Mouse (Mus musculus) liver, embryonic 14.5 days (tissue): Measurements from ENCODE around the gene Jmy. TPM values are rescaled to one million over a fixed set of nuclear protein-coding genes. Genes with fewer than 3 reads are reported as not detected.

Experiments
- ATAC-seq: fragments of 200-750 bp; cut with Nextera tagmentation; 2 replicates; pipeline ENCODE4 v1.8.0; 2017; ENCODE audit warnings: moderate number of reproducible peaks, mild to moderate bottlenecking, moderate library complexity; ENCODE audit not compliant: insufficient read depth
- DNase-seq, 3 experiments: peaks; one replicate each; pipeline ENCODE4 v3.0.0-alpha.2; 2012 to 2013; ENCODE audit warnings: low read depth in 3 of 3, low spot score in 3 of 3
- H3K27ac ChIP-seq: fragments of 300-500 bp; sonication (generic); 2 replicates; pipeline ENCODE4 v1.5.1; 2014; ENCODE audit warnings: moderate library complexity, mild to moderate bottlenecking, control low read depth, inconsistent platforms
- H3K27me3 ChIP-seq: fragments of 300-500 bp; sonication (generic); 2 replicates; pipeline ENCODE4 v1.6.1; 2014; ENCODE audit warnings: mild to moderate bottlenecking, low read length, moderate library complexity; ENCODE audit not compliant: control insufficient read depth, insufficient read depth
- H3K36me3 ChIP-seq: fragments of 300-500 bp; sonication (generic); replicated peaks from 2 replicates; pipeline ENCODE4 v1.6.1; 2014; ENCODE audit warnings: low read depth; ENCODE audit not compliant: control insufficient read depth, insufficient read depth
- H3K4me1 ChIP-seq, 2 experiments: fragments of 200-500 bp in 1 of 2; fragments of 300-500 bp in 1 of 2; sonication (generic) in 1 of 2; replicated peaks; 2 replicates each; pipeline ENCODE4 v1.6.1; 2012 to 2014; ENCODE audit warnings: antibody characterized with exemption in 1 of 2, inconsistent platforms in 1 of 2, low read length in 1 of 2; ENCODE audit not compliant: control insufficient read depth in 2 of 2, insufficient read depth in 2 of 2
- H3K4me2 ChIP-seq: fragments of 300-500 bp; sonication (generic); 2 replicates; pipeline ENCODE4 v1.6.1; 2014; ENCODE audit warnings: low read depth, mild to moderate bottlenecking, control low read depth, moderate library complexity
- H3K4me3 ChIP-seq, 2 experiments: fragments of 200-500 bp in 1 of 2; fragments of 300-500 bp in 1 of 2; sonication (generic) in 1 of 2; 2 replicates each; pipeline ENCODE4 v1.5.1; 2012 to 2014; ENCODE audit warnings: low read depth in 2 of 2, low read length in 2 of 2, mild to moderate bottlenecking in 2 of 2, control low read depth in 1 of 2, inconsistent platforms in 1 of 2, moderate library complexity in 1 of 2; ENCODE audit not compliant: insufficient read depth in 1 of 2
- H3K9ac ChIP-seq: fragments of 300-500 bp; sonication (generic); replicated peaks from 2 replicates; pipeline ENCODE4 v1.6.1; 2014; ENCODE audit warnings: mild to moderate bottlenecking, control low read depth, moderate library complexity
- H3K9me3 ChIP-seq: fragments of 300-500 bp; sonication (generic); 2 replicates; pipeline ENCODE4 v1.6.1; 2016; ENCODE audit warnings: low read length, mixed read lengths; ENCODE audit not compliant: control insufficient read depth
- CTCF ChIP-seq: IDR thresholded peaks from 2 replicates; pipeline ENCODE4 v1.5.1; 2016; ENCODE audit warnings: antibody characterized with exemption, low read depth, control low read depth
- EP300 ChIP-seq: IDR thresholded peaks from 2 replicates; pipeline ENCODE4 v1.6.1; 2016; ENCODE audit warnings: antibody characterized with exemption, low read depth
- WGBS: fragments of 180-500 bp; shearing (Covaris S2); extraction: QIAGEN DNeasy Blood & Tissue Kit; methylation state at CpG from one replicate; pipeline ENCODE4 v1.1.7; 2014; ENCODE audit not compliant: insufficient replicate concordance; 5-methylcytosine and 5-hydroxymethylcytosine counted together
- polyA plus RNA-seq, 2 experiments: library from polyadenylated mRNA; depleted of rRNA in 1 of 2; stranded (reverse) in 1 of 2; unstranded in 1 of 2; fragments of >200 nt; fragmentation: Nextera tagmentation in 1 of 2; extraction: Ambion mirVana in 1 of 2; gene quantifications; 2 replicates each; pipeline versions ENCODE4 v1.2.1 to v1.2.3; 2012 to 2014

The Jmy gene
- polyA plus RNA-seq, 2 experiments = 2.3 to 2.8 TPM

GRCm38 (mm10) chr13:93410343-93410742 is 89.3 kb downstream of the Jmy start:
- Histone ChIP-seq H3K4me1 (0 out of 4 replicates have a peak, but pooled peaks cover 0 to 3% of the 10 kb centered on the region in 2 experiments), H3K36me3 (no peaks in the 10 kb centered on the region), H3K9ac (no peak overlapping the region), H3K27me3 (no peaks in the 10 kb centered on the region), H3K4me3 (no peak overlapping the region), H3K4me2 (no peak overlapping the region), H3K27ac (no peak overlapping the region), H3K9me3 (no peaks in the 10 kb centered on the region)
- TF ChIP-seq EP300 (no peak), CTCF (no peak)
- no peak for ATAC-seq
- WGBS = 68% methylated on average over 4 of the region's 4 CpGs
- no peak for DNase-seq

DNA sequence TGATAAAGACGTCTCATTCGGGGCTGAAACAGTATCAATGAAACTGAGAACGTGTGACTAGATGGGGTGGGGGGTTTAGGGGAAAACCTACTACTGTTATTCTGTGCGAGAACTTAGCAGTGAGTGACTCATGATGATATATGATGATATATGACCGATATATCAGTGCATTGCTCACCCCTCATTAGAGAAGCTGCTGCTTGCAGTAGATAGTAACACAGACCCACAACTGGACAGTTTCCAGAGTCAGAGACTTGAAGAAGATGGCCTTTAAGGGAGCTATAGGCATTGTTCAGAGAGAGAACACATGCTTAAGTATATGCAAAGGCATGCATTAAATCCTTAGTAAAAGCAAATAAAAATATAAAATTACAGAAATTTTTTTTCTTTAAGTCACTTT is 92.8 kb downstream of the Jmy start:
- Histone ChIP-seq H3K4me2 (no peak overlapping the region), H3K27me3 (no peaks in the 10 kb centered on the region), H3K9me3 (no peaks in the 10 kb centered on the region), H3K4me3 (no peak overlapping the region), H3K27ac (no peak overlapping the region), H3K9ac (no peak overlapping the region), H3K4me1 (0 out of 4 replicates have a peak, but pooled peaks cover 0 to 3% of the 10 kb centered on the region in 2 experiments), H3K36me3 (no peaks in the 10 kb centered on the region)
- 51% methylated on average over 5 of the region's 5 CpGs for WGBS
- no peak for DNase-seq
- no peak for ATAC-seq
- no peak for TF ChIP-seq CTCF
- no peak for TF ChIP-seq EP300

DNA sequence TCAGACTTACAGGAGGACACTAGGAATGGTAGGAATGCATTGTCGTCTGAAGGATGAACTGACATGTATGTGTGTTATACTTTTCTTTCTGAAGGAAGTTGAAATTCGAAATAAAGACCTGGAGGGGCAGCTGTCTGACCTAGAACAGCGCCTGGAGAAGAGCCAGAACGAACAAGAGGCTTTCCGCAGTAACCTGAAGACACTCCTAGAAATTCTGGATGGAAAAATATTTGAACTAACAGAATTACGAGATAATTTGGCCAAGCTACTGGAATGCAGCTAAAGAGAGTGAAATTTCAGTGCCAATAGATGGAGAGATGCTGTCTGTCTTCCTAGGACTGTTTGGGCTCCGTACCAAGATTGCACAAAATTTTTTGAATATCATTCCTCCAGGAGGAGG is 97.7 kb downstream of the Jmy start:
- DNase-seq (no peak), ATAC-seq (no peak)
- Histone ChIP-seq H3K27me3 (no peaks in the 10 kb centered on the region), H3K4me1 (peaks cover 2 to 8% of the 10 kb centered on the region in 2 experiments; a peak in 2 of 4 replicates), H3K4me2 (no peak overlapping the region), H3K4me3 (no peak overlapping the region), H3K9me3 (peaks cover 4% of the 10 kb centered on the region; the same call in 1 of the 2 replicates), H3K27ac (no peak overlapping the region), H3K36me3 (no peaks in the 10 kb centered on the region; the same call in 1 of the 2 replicates), H3K9ac (no peak overlapping the region)
- TF ChIP-seq EP300 = no peak
- WGBS = 82% methylated on average over 7 of the region's 7 CpGs

DNA sequence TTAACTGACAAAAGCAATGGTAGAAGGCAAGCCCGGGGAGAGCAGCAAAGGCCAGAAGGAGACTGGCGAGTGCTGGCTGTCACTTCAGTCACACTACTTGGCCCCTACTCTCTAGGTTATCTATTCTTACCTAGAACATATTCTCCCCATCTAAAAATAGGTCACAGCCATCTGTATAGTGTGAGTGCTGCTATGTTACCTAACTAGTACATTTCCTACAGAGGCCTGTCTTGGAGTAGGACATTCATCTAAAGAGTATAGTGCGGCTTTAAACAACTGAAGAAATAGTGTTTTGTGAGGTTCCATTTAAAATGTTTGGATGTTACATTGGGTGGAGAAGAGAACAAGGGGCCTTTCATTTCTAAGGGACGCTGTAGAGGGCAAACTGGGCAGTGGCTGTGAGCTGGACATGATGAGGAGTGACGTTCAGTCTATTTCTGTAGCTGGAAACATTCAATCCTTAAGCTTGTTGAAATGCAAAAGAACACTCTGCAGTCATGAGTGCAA is 99.8 kb downstream of the Jmy start:
- ATAC-seq (peak; percentile 48; the same call in 1 of the 2 replicates), DNase-seq (no peak)
- Histone ChIP-seq H3K36me3 (no peaks in the 10 kb centered on the region; the same call in 1 of the 2 replicates), H3K4me3 (no peak overlapping the region), H3K4me1 (peaks cover 2 to 5% of the 10 kb centered on the region in 2 experiments; a peak in 2 of 4 replicates), H3K27ac (no peak overlapping the region), H3K9me3 (peaks cover 4% of the 10 kb centered on the region; the same call in 1 of the 2 replicates), H3K27me3 (no peaks in the 10 kb centered on the region), H3K4me2 (no peak overlapping the region), H3K9ac (no peak overlapping the region)
- TF ChIP-seq CTCF (no peak), EP300 (no peak)
- WGBS = 80% methylated on average over 5 of the region's 5 CpGs

DNA sequence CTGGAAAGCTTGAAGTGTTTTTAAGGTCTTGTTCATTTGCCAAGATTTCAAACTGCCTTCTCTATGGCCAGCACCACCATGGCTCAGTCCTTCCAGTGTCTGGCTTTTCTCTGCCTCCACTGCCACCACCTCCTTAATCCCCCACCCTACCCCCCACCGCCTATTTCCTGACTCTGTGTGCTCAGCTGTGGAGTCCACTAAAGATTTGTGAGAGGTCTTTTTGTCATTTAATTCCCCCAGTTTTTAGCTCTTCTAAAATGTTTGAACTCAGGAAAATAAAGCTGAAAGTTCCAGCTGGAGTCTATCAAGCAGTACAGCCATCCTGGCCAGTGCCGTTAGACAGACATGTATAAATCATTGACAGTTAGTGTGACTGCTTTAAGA is 110.4 kb downstream of the Jmy start:
- Histone ChIP-seq H3K9ac (peak overlapping the region; percentile 60), H3K4me1 (peaks cover 43 to 45% of the 10 kb centered on the region in 2 experiments), H3K4me2 (peak overlapping the region; percentile 65), H3K9me3 (no peaks in the 10 kb centered on the region), H3K36me3 (no peaks in the 10 kb centered on the region), H3K4me3 (no peak overlapping the region), H3K27ac (peak overlapping the region; percentile 94), H3K27me3 (no peaks in the 10 kb centered on the region)
- WGBS = 19% methylated on average over 2 of the region's 2 CpGs
- TF ChIP-seq EP300 = no peak
- no peak for TF ChIP-seq CTCF
- DNase-seq (no peak), ATAC-seq (peak; percentile 24; the same call in 1 of the 2 replicates)
